Mouse (Mus musculus) cerebellum, adult 18-20 months (tissue): ENCODE data around the gene Lrr1.

Experiments
- DNase-seq, 2 experiments: peaks; one replicate each; pipeline ENCODE4 v3.0.0; 2021

Lrr1 gene

GRCm38 (mm10) chr12:69204052-69204833 lies 35.6 kb downstream of the Lrr1 start, which contains the start of gene Gm49384:
Gene Gm49384, minus strand, starts transcription at chr12:69204267.
- no peak for DNase-seq

DNA sequence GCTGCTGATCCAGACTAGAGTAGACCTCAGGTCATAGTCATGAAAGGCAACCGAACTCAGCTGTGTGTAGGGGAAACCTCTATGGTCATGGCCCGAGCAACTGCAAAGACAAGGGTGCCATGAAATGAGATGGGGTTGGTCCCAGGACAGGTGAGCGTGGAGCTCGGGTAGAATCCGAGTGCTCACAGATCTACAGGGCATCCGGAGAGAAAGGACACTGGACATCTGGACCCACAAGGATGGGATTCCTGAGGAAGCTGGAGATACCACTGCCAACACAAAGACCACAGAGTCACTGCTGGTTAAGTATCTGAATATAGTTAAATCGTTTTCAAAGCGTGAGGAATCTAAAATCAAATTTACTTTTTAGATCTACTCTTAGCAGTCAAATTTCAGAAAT lies 38.8 kb downstream of the Lrr1 start:
- DNase-seq, result no peak

DNA sequence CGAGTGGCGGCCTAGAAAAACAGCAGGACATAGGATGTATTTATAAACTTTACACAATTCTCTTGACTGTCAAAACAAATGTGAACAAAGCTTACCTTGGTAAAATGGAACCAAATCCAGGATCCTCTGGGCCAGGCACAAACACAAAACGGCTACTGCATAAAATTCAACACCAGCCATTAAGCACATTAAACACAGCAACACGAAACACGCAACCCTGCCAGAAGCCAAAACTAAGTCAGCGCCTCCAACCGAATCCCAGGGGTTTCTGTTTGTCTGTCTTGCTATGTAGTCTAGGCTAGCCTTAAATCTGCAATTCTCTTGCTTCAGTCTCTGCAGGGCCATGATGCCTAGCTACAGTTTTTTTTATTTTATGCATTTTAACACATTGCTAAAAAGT lies 39.3 kb downstream of the Lrr1 start:
- DNase-seq, result no peak

- DNase-seq, result no peak
These were observed 39.9 kb downstream of the Lrr1 start for GRCm38 (mm10) chr12:69208520-69208919.

- DNase-seq, result no peak
These were observed 41.7 kb downstream of the Lrr1 start for GRCm38 (mm10) chr12:69210056-69210979.

DNA sequence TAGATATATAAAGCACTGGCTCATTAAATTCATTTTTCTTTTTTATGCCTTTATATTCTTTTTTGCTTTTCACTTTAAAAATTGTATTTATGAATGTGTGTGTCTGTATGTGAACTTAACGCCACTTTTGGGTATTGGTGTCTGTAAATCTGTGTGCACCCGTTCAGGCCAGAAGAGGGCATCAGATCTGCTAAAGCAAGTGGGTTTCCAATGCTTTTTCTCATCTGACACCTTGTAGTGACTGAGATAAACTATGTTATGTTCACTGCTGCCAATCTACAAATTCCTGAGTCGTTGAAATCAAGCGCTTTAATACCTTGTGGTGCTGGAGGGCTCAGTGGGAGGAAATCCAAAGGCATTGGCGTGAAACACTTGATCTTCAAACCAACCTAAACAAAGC lies 42.4 kb downstream of the Lrr1 start:
- DNase-seq, result no peak

DNA sequence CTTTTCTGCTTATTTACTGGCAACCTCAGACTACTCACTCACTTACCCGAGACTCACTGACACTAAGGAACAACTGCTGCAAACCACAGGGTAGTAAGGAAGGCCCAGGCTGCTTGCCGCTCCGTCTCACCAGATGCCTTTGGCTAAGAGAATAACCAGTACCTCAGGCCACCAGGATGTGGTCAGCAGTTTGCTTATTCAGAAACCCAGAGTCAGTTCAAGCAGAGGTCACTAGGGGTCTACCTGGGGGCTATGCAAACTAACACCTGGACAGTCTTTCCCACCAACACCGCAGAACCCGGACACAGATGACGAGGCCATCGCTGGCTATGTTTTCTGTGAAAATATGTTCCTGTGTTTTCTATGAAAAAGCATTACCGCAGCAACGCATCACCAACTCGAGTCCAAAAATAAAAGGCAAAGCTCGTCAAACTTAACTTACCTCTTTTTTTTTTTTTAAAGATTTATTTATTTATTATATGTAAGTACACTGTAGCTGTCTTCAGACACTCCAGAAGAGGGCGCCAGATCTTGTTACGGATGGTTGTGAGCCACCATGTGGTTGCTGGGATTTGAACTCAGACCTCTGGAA lies 44.7 kb downstream of the Lrr1 start:
- DNase-seq, result no peak

- no peak for DNase-seq
These were observed 45.8 kb downstream of the Lrr1 start for GRCm38 (mm10) chr12:69214393-69214792.

DNA sequence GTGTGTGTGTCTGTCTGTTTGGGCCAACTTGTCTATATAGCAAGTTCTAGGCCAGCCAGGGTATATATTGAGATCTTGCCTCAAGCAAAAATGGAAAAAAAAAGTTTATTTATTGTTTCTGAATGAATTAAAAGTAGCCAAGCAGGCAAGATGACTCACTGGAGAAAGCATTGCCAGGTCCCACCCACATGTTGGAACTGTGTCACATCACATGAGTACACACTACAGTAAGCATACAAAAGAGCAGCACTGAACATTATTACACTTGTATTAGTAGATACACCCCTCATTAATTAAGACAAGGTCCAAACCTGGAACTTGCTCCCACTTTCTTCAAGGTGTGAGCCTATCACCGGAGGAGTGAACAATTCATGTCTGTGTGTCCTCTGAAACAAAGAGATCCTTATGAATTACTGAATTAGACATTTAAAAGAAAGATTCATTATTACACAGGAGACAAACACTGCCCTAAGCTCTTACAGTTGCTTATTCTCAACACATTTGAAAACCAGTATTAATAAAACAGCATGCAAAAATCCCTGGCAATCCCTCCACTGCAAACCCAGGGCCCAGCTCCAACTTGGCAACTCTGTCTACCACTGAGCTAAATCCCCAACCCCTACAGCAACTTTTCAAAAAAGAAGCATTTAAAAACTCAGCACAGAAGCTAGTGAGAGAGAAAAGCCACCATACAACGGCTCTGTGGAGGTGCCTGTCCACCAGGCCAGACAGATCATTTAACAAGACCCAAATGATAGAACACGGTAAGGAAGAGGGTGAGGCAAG lies 46.6 kb downstream of the Lrr1 start:
- no peak for DNase-seq

- DNase-seq, result no peak
These were observed 48.0 kb downstream of the Lrr1 start for GRCm38 (mm10) chr12:69216587-69216986.

DNA sequence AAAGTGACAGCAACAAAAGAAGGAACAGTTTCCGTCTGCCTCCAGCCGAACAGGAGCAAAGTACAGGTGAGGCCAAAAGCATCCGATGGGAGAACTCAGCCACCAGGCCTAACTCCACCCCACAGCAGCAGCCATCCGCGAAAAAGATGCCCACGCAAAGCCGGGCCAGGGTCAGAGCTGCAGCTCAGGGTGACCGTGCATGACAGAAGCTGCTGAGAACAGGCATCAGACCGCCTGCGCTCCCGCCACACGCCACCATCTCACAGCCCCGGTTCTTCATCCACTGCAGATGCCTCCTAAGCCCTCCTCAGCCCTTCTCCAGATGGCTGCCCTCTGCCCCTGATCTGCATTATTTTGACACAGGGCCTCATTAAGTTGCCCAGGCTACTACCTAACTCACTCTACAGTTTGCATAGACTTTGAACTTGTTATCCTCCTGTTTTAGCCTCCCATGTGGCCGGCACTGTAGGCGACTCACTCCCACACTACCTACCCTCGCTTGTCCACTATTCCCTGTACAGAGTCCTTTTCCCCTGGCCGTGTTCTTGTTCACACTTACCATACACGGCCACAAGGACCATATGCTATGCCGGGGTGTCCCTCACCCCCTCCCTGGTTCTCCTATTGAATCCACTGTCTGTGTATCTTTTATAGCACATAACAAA lies 52.1 kb downstream of the Lrr1 start:
- no peak for DNase-seq

- peak; percentile 82 to 87 for DNase-seq
These were observed 59.3 kb downstream of the Lrr1 start, which contains the start of gene Pole2 for GRCm38 (mm10) chr12:69227776-69228466. Gene Pole2, minus strand, starts transcription at chr12:69228195.
